Mouse (Mus musculus): ENCODE measurements around the gene Sept9.

DNA sequence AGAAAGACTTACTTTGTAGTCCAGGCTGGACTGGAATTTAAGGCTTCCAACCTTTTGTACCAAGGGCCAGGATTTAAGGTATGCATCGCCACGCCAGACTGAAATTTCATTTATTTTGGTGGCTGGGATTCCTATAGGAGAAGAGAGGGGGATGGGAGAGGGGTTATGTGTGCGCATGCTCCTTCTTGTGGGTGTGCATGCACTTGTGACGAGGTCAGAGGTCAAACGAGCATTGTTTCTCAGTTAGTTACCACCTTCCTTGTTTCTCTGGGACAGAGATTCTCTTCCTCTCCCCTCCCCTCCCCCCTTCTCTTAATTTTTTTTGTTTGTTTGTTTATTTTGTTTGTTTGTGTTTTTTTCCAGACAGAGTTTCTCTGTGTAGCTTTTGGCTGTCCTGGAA lies 8.0 kb downstream of the Sept9 start:
- TF ChIP-seq CTCF (IDR thresholded peaks at IDR 0.05; ENCODE audit: low read depth) (no peak), EP300 (IDR thresholded peaks at IDR 0.05; ENCODE audit: low read depth) (no peak)
